Mouse (Mus musculus) cerebellum, adult 2 months (tissue): ENCODE measurements around the gene Capn15. TPM values are rescaled to one million over a fixed set of nuclear protein-coding genes. Genes with fewer than 3 reads are reported as not detected.

Experiments used
- DNase-seq, 2 experiments: peaks; one replicate each; pipeline ENCODE4 v3.0.0; 2021
- H3K27ac ChIP-seq: fragments of 200-500 bp; 2 replicates; pipeline ENCODE4 v1.5.1; 2012; ENCODE audit warnings: low read length, control low read depth, inconsistent platforms; ENCODE audit not compliant: insufficient read depth
- H3K27me3 ChIP-seq: fragments of 200-500 bp; 2 replicates; pipeline ENCODE4 v1.6.1; 2012; ENCODE audit warnings: inconsistent platforms, mild to moderate bottlenecking, low read length, moderate library complexity; ENCODE audit not compliant: control insufficient read depth, insufficient read depth
- H3K4me1 ChIP-seq: fragments of 200-500 bp; 2 replicates; pipeline ENCODE4 v1.6.1; 2011; ENCODE audit warnings: low read length; ENCODE audit not compliant: control insufficient read depth, insufficient read depth
- H3K4me3 ChIP-seq: fragments of 200-500 bp; replicated peaks from 2 replicates; pipeline ENCODE3; 2011; ENCODE audit warnings: mild to moderate bottlenecking, low read depth, low read length, control low read depth; ENCODE audit not compliant: insufficient read depth
- CTCF ChIP-seq: fragments of 200-500 bp; IDR thresholded peaks from 2 replicates; pipeline ENCODE4 v1.5.1; 2011; ENCODE audit warnings: low read depth, mild to moderate bottlenecking, control low read depth, low read length, moderate library complexity, borderline replicate concordance; ENCODE audit not compliant: insufficient read depth
- POLR2A ChIP-seq: fragments of 200-500 bp; IDR thresholded peaks from 2 replicates; pipeline ENCODE4 v1.6.1; 2011; ENCODE audit warnings: low read length, control low read depth, borderline replicate concordance; ENCODE audit not compliant: insufficient read depth
- WGBS: fragments of 180-500 bp; shearing (Covaris S2); methylation state at CpG from one replicate; pipeline ENCODE4 v1.1.7; 2018; 5-methylcytosine and 5-hydroxymethylcytosine counted together
- polyA plus RNA-seq: library from polyadenylated mRNA; depleted of rRNA; stranded (reverse); fragments of >200 nt; gene quantifications from 2 replicates; pipeline ENCODE4 v1.2.3, GENCODE M21; 2012

Capn15 gene
- polyA plus RNA-seq, 1 experiment, result 88.7 TPM

- TF ChIP-seq POLR2A (no peak), CTCF (no peak)
- Histone ChIP-seq H3K27ac (no peak overlapping the region), H3K4me1 (peaks cover 4% of the 10 kb centered on the region), H3K4me3 (no peak overlapping the region), H3K27me3 (no peaks in the 10 kb centered on the region)
- DNase-seq, result no peak
- 38% methylated on average over 9 of the region's 9 CpGs for WGBS
These were observed 41.8 kb downstream of the Capn15 start for GRCm38 (mm10) chr17:25943769-25944168.

GRCm38 (mm10) chr17:25943221-25943620, 42.4 kb downstream of the Capn15 start:
- Histone ChIP-seq H3K4me1 (peaks cover 4% of the 10 kb centered on the region), H3K4me3 (no peak overlapping the region), H3K27me3 (no peaks in the 10 kb centered on the region), H3K27ac (no peak overlapping the region)
- TF ChIP-seq CTCF (no peak), POLR2A (no peak)
- 77% methylated on average over 3 of the region's 3 CpGs for WGBS
- no peak for DNase-seq

- 82% methylated on average over 2 of the region's 2 CpGs for WGBS
- Histone ChIP-seq H3K4me3 (no peak overlapping the region), H3K4me1 (peaks cover 4% of the 10 kb centered on the region), H3K27me3 (no peaks in the 10 kb centered on the region), H3K27ac (0 out of 2 replicates have a peak overlapping the region, but pooled peaks have one; percentile 15)
- no peak for DNase-seq
- no peak for TF ChIP-seq POLR2A
- TF ChIP-seq CTCF, result no peak
These were observed 42.9 kb downstream of the Capn15 start for GRCm38 (mm10) chr17:25942597-25943151.

GRCm38 (mm10) chr17:25941511-25942241, 43.9 kb downstream of the Capn15 start:
- Histone ChIP-seq H3K27me3 (no peaks in the 10 kb centered on the region), H3K4me1 (peaks cover 4% of the 10 kb centered on the region), H3K4me3 (peak overlapping the region; percentile 81), H3K27ac (peak overlapping the region; percentile 91)
- 3% methylated on average over 54 of the region's 54 CpGs for WGBS
- peak; percentile 85 to 89 for DNase-seq
- TF ChIP-seq POLR2A, result peak; percentile 71
- no peak for TF ChIP-seq CTCF

- Histone ChIP-seq H3K27me3 (no peaks in the 10 kb centered on the region; the same call in 1 of the 2 replicates), H3K4me3 (no peak overlapping the region), H3K27ac (no peak overlapping the region), H3K4me1 (no peaks in the 10 kb centered on the region)
- no peak for DNase-seq
- WGBS, result 14% methylated on average over 1 of the region's 1 CpGs
- no peak for TF ChIP-seq CTCF
- TF ChIP-seq POLR2A, result no peak
These were observed 51.1 kb downstream of the Capn15 start for GRCm38 (mm10) chr17:25934526-25934925.

- 7% methylated on average over 2 of the region's 2 CpGs for WGBS
- H3K4me3 ChIP-seq, result no peak overlapping the region
- no peaks in the 10 kb centered on the region for H3K27me3 ChIP-seq
- no peak for TF ChIP-seq CTCF
- TF ChIP-seq POLR2A, result no peak
- H3K27ac ChIP-seq, result peak overlapping the region; percentile 55
- H3K4me1 ChIP-seq, result 0 out of 2 replicates have a peak, but pooled peaks cover 6% of the 10 kb centered on the region
- DNase-seq, result peak in 1 of 2 experiments; percentile 65
These were observed 60.2 kb downstream of the Capn15 start for GRCm38 (mm10) chr17:25925348-25925747.

- 18% methylated on average over 5 of the region's 5 CpGs for WGBS
- H3K4me3 ChIP-seq, result no peak overlapping the region
- H3K27ac ChIP-seq, result no peak overlapping the region
- TF ChIP-seq CTCF (no peak), POLR2A (no peak)
- H3K27me3 ChIP-seq, result no peaks in the 10 kb centered on the region
- DNase-seq, result no peak
- H3K4me1 ChIP-seq, result peaks cover 12% of the 10 kb centered on the region
These were observed 63.5 kb downstream of the Capn15 start for GRCm38 (mm10) chr17:25922120-25922519.

GRCm38 (mm10) chr17:25919786-25920642, 65.6 kb downstream of the Capn15 start:
- peaks cover 10% of the 10 kb centered on the region for H3K4me1 ChIP-seq
- H3K27me3 ChIP-seq, result no peaks in the 10 kb centered on the region
- peak overlapping the region; percentile 82 for H3K4me3 ChIP-seq
- TF ChIP-seq CTCF, result no peak
- TF ChIP-seq POLR2A, result peak; percentile 68; the same call in 1 of the 2 replicates
- under 1% methylated on average over 40 of the region's 40 CpGs for WGBS
- peak; percentile 100 for DNase-seq
- peak overlapping the region; percentile 85 for H3K27ac ChIP-seq
